Mouse (Mus musculus) intestine, postnatal 0 days (tissue): ENCODE measurements at regions not wholly inside any gene's neighbourhood (a gene's known extent, or its start where the extent isn't known, plus 50 kb on each side); places are given as distances from the start of the nearest gene placed in this dataset.

Source experiments
- ATAC-seq: fragments of 200-750 bp; cut with Nextera tagmentation; 2 replicates; pipeline ENCODE4 v1.8.0; 2017; ENCODE audit warnings: mild to moderate bottlenecking, moderate TSS enrichment, moderate library complexity
- H3K27ac ChIP-seq: fragments of 300-500 bp; sonication (generic); 2 replicates; pipeline ENCODE4 v1.5.1; 2014; ENCODE audit warnings: mild to moderate bottlenecking, low read depth, low read length, moderate library complexity
- H3K27me3 ChIP-seq: fragments of 300-500 bp; sonication (generic); replicated peaks from 2 replicates; pipeline ENCODE4 v1.6.1; 2014; ENCODE audit warnings: low read length, mixed read lengths; ENCODE audit not compliant: control insufficient read depth, insufficient read depth
- H3K36me3 ChIP-seq: fragments of 300-500 bp; sonication (generic); 2 replicates; pipeline ENCODE4 v1.6.1; 2014; ENCODE audit warnings: mild to moderate bottlenecking, moderate library complexity; ENCODE audit not compliant: control insufficient read depth, insufficient read depth
- H3K4me1 ChIP-seq: fragments of 300-500 bp; sonication (generic); replicated peaks from 2 replicates; pipeline ENCODE4 v1.6.1; 2014; ENCODE audit warnings: antibody characterized with exemption, low read length, mixed read lengths; ENCODE audit not compliant: control insufficient read depth, insufficient read depth
- H3K4me2 ChIP-seq: fragments of 300-500 bp; sonication (generic); replicated peaks from 2 replicates; pipeline ENCODE4 v1.6.1; 2014; ENCODE audit warnings: low read depth, mild to moderate bottlenecking, moderate library complexity
- H3K4me3 ChIP-seq: fragments of 300-500 bp; sonication (generic); 2 replicates; pipeline ENCODE4 v1.5.1; 2014; ENCODE audit warnings: low read depth, low read length
- H3K9ac ChIP-seq: fragments of 300-500 bp; sonication (generic); 2 replicates; pipeline ENCODE4 v1.6.1; 2014; ENCODE audit warnings: mild to moderate bottlenecking, low read depth, low read length
- H3K9me3 ChIP-seq: fragments of 300-500 bp; sonication (generic); 2 replicates; pipeline ENCODE4 v1.6.1; 2016; ENCODE audit warnings: mixed run types; ENCODE audit not compliant: control insufficient read depth
- CTCF ChIP-seq: sonication (generic); IDR thresholded peaks from 2 replicates; pipeline ENCODE4 v1.5.1; 2016; ENCODE audit warnings: low read depth, mild to moderate bottlenecking, control low read depth, antibody characterized with exemption, moderate library complexity
- WGBS: fragments of 180-500 bp; shearing (Covaris S2); extraction: QIAGEN DNeasy Blood & Tissue Kit; methylation state at CpG from one replicate; pipeline ENCODE4 v1.1.7; 2014; 5-methylcytosine and 5-hydroxymethylcytosine counted together

DNA sequence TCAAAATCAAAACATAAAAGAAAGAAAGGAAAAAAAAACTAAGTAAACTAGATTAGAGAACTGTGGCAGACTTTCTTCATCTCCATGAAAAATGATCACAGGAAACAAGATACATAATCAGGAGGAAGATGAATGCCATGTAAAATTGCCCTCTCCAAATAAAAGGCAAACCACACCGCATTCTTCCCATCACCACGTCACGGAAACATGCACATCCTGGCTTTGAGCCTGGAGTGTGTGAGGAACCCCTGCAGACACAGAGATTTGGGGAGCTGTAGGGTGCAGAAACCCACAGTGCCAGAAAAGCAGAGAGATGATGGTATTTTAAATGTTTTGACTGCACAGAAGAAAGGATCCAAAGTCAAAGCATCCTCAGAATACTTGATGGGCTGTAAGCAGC lies 488.5 kb upstream of the Tenm4 start:
- Histone ChIP-seq H3K9ac (no peak overlapping the region), H3K4me2 (no peak overlapping the region)
- 75% methylated on average over 3 of the region's 3 CpGs for WGBS

DNA sequence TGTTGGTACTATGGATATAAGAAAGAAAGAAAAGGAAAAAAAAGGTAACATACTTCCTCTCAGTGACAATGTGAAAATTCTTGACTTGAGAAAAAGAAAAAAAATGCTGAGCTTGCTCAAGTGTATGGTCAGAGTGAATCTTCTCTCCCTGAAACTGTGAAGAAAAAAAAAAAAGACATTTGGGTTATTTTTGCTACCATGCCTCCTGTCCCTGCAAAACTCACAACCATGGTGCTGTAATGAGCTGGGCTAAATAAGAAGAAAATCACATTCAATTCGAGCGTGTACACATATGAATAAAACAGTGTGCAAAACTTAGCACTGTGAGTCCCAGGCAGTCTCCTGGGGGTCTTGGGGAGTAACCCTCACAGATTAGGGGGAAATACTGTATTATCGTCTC lies 483.3 kb upstream of the Tenm4 start:
- ATAC-seq, result no peak

More for the DNA sequence above, 488.5 kb upstream of the Tenm4 start:
- Histone ChIP-seq H3K27me3 (no peaks in the 10 kb centered on the region), H3K36me3 (no peaks in the 10 kb centered on the region), H3K4me1 (no peaks in the 10 kb centered on the region), H3K9me3 (no peaks in the 10 kb centered on the region), H3K27ac (no peak overlapping the region), H3K4me3 (no peak overlapping the region)
- ATAC-seq, result no peak
- TF ChIP-seq CTCF, result no peak

DNA sequence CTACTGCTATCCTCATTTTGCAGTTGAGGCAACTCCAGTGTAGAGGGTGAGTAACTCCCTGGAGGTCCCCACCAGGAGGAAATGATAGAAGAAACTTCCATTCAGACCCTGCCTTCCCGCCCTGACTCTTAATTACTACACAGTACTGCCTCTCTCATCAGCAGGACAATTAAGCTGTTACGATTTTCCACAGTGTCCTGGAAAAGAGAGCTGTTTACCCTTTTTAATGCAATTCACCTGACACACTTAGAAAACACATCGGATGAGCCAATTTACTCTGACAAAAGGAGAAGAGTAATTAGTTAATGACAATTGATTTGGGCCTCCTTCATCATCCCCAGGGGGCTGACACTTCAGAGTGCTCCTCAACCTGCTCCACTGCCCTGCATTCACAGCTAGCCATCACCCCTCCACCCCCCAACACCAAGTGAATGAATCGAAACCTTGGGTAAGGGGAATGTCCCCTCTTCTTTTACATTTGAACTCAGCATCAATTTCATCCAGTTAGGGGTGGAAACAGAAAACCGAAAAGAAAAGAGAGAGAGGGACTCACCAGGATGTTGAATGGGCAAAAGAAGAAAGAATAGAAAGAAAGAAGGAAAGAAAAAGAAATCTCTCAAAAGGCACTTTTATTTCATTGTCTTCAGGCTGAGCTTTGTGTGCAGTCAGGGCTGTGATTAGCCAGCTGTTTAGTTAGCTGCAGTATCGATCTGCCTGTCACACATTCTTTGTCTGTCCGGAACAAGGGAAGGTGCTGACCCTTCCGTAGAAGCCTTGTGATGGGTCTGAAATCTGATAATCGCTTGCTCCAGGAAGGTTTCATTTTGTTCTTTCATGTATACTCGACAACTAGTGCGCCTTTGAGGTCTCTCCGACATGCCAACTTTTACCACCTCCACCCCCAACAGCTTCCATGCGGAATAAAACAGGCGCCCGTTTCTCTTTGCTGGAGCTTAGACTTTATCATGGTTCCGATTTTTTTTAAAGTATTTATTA lies 482.6 kb upstream of the Tenm4 start:
- Histone ChIP-seq H3K27me3 (no peaks in the 10 kb centered on the region), H3K4me2 (peak overlapping the region; percentile 51), H3K9ac (no peak overlapping the region), H3K4me3 (peak overlapping the region; percentile 22; the same call in 1 of the 2 replicates), H3K36me3 (no peaks in the 10 kb centered on the region), H3K27ac (no peak overlapping the region), H3K9me3 (no peaks in the 10 kb centered on the region), H3K4me1 (no peaks in the 10 kb centered on the region)
- TF ChIP-seq CTCF, result no peak
- no peak for ATAC-seq
- WGBS, result 18% methylated on average over 16 of the region's 16 CpGs

More for the DNA sequence above, 483.3 kb upstream of the Tenm4 start:
- no peak overlapping the region for H3K4me3 ChIP-seq
- WGBS, result 83% methylated on average over 3 of the region's 3 CpGs
- no peaks in the 10 kb centered on the region for H3K4me1 ChIP-seq
- H3K27me3 ChIP-seq, result no peaks in the 10 kb centered on the region
- no peaks in the 10 kb centered on the region for H3K36me3 ChIP-seq
- H3K9ac ChIP-seq, result no peak overlapping the region
- H3K9me3 ChIP-seq, result no peaks in the 10 kb centered on the region
- no peak overlapping the region for H3K4me2 ChIP-seq
- no peak overlapping the region for H3K27ac ChIP-seq
- no peak for TF ChIP-seq CTCF

DNA sequence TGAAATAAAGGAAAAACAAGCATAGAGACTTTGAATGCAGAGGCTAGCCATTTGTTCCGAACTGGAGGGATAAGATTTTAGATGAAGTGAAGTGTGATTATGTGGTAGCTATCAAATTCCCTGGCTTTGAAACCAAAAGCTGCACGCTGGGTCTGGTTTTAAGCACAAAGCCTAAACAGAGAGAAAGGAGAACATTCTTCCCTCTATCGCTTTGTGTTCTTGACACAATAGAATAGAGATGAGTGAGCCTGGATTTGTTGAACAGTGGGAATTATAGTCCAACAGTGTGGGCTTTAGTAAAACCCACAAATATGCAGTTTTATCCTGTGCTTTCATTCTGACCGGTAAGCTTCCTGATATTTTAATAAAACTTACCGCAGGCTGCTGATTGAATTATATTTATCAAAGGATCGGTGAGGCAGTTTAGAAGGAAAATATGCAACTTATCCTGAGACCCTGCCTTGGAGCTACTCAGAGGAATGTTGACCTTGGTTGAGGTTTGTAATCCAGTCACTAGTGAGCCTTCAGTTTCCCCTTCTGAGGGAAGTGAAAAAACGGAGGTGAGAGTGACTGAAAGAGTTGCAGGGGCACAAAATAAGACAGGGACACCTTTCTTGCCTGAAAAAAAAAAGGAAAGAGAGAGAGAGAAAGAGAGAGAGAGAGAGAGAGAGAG lies 481.7 kb upstream of the Tenm4 start:
- ATAC-seq, result no peak
- no peaks in the 10 kb centered on the region for H3K36me3 ChIP-seq
- no peaks in the 10 kb centered on the region for H3K4me1 ChIP-seq
- WGBS, result 34% methylated on average over 7 of the region's 7 CpGs
- no peaks in the 10 kb centered on the region for H3K9me3 ChIP-seq
- TF ChIP-seq CTCF, result no peak
- no peak overlapping the region for H3K27ac ChIP-seq
- H3K27me3 ChIP-seq, result no peaks in the 10 kb centered on the region
- H3K4me2 ChIP-seq, result peak overlapping the region; percentile 51
- peak overlapping the region; percentile 22; the same call in 1 of the 2 replicates for H3K4me3 ChIP-seq
- no peak overlapping the region for H3K9ac ChIP-seq

DNA sequence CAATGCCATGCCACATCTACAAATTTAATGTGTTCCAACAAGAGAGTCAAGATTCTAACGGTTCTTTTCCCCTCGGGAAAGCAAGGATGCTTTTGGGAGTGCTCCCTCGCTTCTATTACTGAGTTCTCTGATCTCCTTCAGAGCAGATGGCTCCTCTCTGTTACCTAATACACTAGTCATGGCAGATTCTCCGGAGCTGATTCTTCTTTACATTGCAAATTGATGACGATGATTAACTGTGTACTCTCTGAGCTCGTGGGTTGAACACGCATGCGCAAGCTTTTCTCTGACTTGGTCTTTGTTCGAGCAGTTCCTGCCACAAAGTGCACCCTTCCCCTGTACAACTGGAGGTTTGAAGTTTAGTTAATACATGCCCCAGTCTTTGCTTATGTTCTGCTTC lies 471.5 kb upstream of the Tenm4 start:
- Histone ChIP-seq H3K27me3 (no peaks in the 10 kb centered on the region), H3K4me3 (no peak overlapping the region), H3K27ac (no peak overlapping the region), H3K9me3 (no peaks in the 10 kb centered on the region), H3K4me1 (no peaks in the 10 kb centered on the region), H3K36me3 (no peaks in the 10 kb centered on the region), H3K9ac (no peak overlapping the region), H3K4me2 (no peak overlapping the region)
- no peak for ATAC-seq
- WGBS, result 82% methylated on average over 9 of the region's 9 CpGs
- TF ChIP-seq CTCF, result no peak

DNA sequence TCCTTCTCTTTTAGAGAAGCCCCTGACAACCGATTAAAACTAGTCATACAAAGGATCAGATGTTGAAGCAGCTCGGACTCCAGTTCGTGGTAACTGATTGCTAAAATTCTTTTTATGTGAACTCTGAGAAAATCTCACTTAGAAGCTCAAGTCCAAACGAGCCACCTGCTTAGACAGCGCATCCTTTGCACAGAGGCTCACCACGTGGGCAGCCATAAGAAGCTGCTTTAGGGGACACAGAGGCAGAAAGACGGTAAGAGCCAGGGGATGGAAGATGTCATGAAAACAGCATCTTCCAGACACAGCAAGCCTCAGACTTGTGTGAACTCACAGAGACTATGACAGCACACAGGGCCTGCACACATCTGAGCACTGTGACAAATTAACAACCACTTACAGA lies 461.0 kb upstream of the Tenm4 start:
- ATAC-seq, result no peak
- Histone ChIP-seq H3K4me3 (no peak overlapping the region), H3K36me3 (no peaks in the 10 kb centered on the region)

More for the DNA sequence above, 461.0 kb upstream of the Tenm4 start:
- H3K4me2 ChIP-seq, result no peak overlapping the region
- no peaks in the 10 kb centered on the region for H3K9me3 ChIP-seq
- H3K9ac ChIP-seq, result no peak overlapping the region
- TF ChIP-seq CTCF, result no peak
- WGBS, result 78% methylated on average over 7 of the region's 7 CpGs
- no peak overlapping the region for H3K27ac ChIP-seq
- no peaks in the 10 kb centered on the region for H3K4me1 ChIP-seq
- H3K27me3 ChIP-seq, result no peaks in the 10 kb centered on the region
